Mouse (Mus musculus): ENCODE data around the gene Cdx2. TPM values are rescaled to one million over a fixed set of nuclear protein-coding genes. Genes with fewer than 3 reads are reported as not detected.

Cdx2 gene
- polyA plus RNA-seq, 1 experiment = not detected

DNA sequence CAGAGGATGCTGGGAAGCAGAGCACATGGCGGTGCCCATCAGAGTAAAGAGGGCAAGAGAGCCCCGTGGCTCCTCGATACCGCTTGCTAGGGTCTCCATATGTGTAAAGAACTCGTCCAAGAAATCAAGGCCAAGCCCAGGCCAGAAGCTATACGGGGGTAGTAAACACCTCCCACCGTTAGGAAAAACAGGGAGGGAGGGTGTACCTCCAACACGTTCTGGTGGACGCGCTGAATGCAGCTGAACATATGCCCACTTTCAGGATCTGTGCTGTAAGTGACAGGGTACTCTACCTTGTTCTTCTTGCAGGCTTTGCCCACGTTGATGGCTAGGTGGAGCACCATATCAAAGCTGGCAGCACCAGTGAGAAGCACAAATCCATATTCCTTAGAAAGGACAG, 18.9 kb upstream of the Cdx2 start:
- no peak for TF ChIP-seq GATA1 (IDR thresholded peaks at IDR 0.05; ENCODE audit: low read length)

- no peak for TF ChIP-seq GATA1 (IDR thresholded peaks at IDR 0.05; ENCODE audit: low read length)
Measured at GRCm38 (mm10) chr5:147323237-147323917, 16.3 kb upstream of the Cdx2 start.

GRCm38 (mm10) chr5:147322183-147322582, 15.1 kb upstream of the Cdx2 start, which contains the start of gene Urad:
Urad (minus strand) TSS chr5:147322440.
- no peak for TF ChIP-seq GATA1 (IDR thresholded peaks at IDR 0.05; ENCODE audit: low read length)

DNA sequence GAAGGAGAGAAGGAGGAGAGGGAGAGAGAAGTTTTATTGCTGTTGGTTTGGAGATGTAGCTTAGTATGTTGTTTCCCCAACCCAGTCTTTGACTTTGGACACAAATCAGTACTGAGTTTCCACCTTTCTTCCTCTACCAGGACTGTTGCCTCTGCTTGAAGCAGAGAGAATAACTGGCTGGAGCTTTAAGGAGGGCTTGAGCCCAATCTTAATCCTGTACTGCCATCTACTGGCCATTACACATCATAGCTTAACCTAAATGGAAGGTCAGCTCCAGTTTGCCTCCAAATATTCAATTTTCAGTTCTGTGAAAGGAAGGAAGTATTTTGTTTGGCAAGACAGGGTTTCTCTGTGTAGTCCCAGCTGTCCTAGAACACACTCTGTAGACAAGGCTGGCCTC, 12.6 kb upstream of the Cdx2 start:
- no peak for TF ChIP-seq GATA1 (IDR thresholded peaks at IDR 0.05; ENCODE audit: low read length)

DNA sequence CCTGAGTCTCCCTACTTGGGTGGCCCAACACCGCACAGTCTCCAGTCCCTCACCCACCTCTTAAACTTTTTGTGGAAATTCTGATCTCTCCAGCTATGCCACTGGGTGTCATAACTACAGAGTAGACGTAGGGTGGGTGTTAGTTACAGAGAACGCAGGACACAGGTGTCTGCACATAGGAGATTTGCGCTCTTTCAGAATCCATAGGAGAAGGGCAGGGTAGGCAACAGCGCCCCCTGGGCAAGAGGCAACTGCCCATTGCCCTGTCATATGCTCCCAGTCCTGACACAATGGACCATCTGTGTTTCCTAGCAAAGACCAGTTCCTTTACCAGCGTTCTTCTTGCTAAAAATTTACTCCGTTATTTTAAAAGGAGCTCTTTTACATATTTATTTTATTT, 10.9 kb upstream of the Cdx2 start:
- TF ChIP-seq GATA1 (IDR thresholded peaks at IDR 0.05; ENCODE audit: low read length) = no peak

DNA sequence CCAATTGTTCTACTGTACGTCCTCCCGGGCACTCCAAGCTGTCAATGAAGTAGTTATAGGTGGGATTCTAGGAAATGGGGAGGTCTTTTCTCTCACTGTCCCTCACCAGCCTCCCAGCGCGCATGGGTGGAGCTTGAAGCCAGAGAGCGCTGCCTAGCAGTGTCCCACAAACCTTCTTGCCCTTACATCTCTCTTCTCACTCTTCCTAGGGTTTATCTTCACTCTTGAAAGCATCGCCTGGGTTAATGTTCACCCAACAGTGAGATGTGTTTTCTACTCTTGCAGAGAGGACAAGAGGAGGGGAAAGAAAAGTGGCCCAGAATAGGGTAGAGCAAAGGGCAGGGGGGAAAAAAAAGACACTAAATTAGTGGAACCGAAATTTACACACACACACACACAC, 10.3 kb upstream of the Cdx2 start:
- no peak for TF ChIP-seq GATA1 (IDR thresholded peaks at IDR 0.05; ENCODE audit: low read length)

GRCm38 (mm10) chr5:147315432-147316075, 8.5 kb upstream of the Cdx2 start:
- TF ChIP-seq GATA1 (IDR thresholded peaks at IDR 0.05; ENCODE audit: low read length) = no peak

- TF ChIP-seq GATA1 (IDR thresholded peaks at IDR 0.05; ENCODE audit: low read length) = no peak
Measured at GRCm38 (mm10) chr5:147314646-147315431, 7.8 kb upstream of the Cdx2 start.

DNA sequence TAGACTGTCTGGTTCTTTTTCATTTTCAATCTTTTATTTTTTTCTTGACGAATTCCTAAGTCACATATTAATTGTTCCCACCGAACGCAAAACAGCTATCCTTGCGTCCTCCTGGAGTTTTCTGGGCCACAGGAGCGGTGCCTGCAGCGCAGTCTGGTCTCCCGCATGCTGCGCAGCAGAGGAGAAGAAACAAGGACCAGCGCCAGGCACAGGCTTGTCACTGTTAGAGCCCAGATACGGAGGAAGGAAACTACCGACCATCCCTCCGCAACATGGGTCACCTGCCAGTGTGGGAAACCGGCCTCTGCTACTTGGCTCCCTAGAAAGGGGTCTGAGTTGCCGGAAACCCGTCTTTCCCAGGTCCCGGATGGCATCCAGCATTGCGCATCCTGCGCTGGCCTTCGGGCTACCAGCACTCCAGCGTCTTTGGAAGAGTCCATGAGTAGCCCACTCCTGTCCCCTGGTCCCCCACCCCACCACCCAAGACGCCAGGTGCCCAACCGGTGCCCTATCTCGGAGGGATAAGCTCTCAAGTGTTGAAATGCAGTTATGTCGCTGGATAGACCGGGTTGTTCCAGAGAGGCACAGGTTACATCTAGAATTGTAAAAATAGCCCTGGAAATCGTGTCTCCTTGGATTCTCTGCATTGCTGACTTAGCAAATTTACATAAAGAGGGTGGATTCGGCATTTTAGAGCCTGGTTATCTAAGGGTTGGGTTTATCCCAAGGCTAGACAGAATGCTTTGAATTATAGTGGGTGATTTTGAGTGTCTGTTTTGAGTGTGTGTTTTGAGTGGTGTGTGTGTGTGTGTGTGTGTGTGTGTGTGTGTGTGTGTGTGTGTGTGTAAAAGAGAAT, 6.0 kb upstream of the Cdx2 start:
- TF ChIP-seq GATA1 (IDR thresholded peaks at IDR 0.05; ENCODE audit: low read length) = no peak

DNA sequence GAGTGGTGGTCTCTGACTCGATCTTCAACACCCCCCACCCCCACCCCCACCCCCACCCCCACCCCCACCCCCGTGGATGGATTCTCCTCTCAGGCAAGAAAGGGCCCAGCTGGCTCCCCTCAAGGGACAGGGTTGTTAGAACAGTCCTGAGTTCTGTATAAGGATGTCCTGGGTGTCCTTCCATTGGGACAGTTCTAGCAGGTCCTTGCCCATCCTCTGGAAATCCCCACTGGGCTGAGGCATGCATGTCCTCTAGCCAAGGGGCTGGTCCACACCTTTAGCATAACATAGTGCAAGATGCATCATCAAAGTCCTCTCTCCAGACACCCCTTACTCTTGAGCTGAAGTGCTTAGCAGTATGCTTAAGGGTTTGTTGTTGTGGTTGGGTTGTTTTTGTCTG, 2.7 kb upstream of the Cdx2 start:
- no peak for TF ChIP-seq GATA1 (IDR thresholded peaks at IDR 0.05; ENCODE audit: low read length)

DNA sequence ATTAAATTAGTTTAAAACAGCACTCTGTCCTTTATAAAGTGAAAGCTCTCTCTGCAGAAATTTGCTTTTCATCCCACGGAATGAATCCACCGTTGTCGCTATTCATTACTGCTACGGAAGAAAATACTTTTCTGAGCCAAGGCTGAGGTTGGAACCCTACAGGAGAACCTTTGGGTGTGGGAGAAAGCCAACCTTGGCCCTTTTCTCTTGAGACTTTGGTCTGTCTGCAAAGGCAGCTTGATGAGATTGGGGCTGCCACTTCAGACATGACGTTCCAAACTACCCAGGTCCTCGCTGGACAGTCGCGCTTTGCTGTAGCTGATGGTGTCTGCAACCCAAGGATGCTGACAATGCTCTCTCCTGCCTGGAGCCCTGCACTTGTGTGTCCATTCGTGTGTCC, 1.4 kb upstream of the Cdx2 start:
- TF ChIP-seq GATA1 (IDR thresholded peaks at IDR 0.05; ENCODE audit: low read length) = no peak

- TF ChIP-seq GATA1 (IDR thresholded peaks at IDR 0.05; ENCODE audit: low read length) = no peak
Measured at GRCm38 (mm10) chr5:147307398-147307785, 322 bp upstream of the Cdx2 start.

- no peak for TF ChIP-seq GATA1 (IDR thresholded peaks at IDR 0.05; ENCODE audit: low read length)
Measured at GRCm38 (mm10) chr5:147305856-147306637, 1.0 kb downstream of the Cdx2 start.

- no peak for TF ChIP-seq GATA1 (IDR thresholded peaks at IDR 0.05; ENCODE audit: low read length)
Measured at GRCm38 (mm10) chr5:147305166-147305565, 1.9 kb downstream of the Cdx2 start.
